Mouse (Mus musculus): Measurements from ENCODE around the gene Ank. TPM values are rescaled to one million over a fixed set of nuclear protein-coding genes. Genes with fewer than 3 reads are reported as not detected.

Ank gene
- polyA plus RNA-seq, 1 experiment from 2014 or later, result 13.9 TPM

DNA sequence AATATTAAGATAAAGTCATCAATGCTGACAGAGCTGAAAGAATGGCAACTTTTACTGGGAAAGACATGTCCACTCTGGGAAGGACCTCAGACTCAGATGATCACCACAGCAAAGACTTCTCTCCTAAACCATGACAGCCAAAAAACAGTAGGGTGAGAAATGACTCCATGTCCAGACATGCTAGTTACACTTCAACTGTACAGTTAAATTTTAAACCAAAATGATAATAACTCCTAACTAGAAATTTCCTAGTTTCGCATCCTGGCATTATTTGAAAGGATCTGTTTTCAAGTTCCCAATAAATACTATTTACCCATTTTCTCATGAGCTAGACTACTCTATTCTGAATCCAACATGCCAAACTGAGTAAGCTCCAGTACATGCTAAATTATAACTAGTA, 159.8 kb downstream of the Ank start:
- Histone ChIP-seq H3K4me2 (ENCODE audit: low read length) (no peak overlapping the region), H3K36me3 (ENCODE audit: control insufficient read depth, insufficient read depth, low read length) (peaks cover 20% of the 10 kb centered on the region; the same call in 1 of the 2 replicates), H3K9me3 (replicated peaks; ENCODE audit: control insufficient read depth, low read length) (no peaks in the 10 kb centered on the region), H3K4me1 (ENCODE audit: control insufficient read depth, insufficient read depth, low read length) (peaks cover 15% of the 10 kb centered on the region), H3K9ac (ENCODE audit: low read length) (no peak overlapping the region), H3K4me3 (ENCODE audit: low read depth, low read length) (no peak overlapping the region), H3K27me3 (replicated peaks; ENCODE audit: control insufficient read depth, insufficient read depth, low read length) (no peaks in the 10 kb centered on the region), H3K27ac (ENCODE audit: low read depth, low read length) (no peak overlapping the region)
- ATAC-seq (no peak), DNase-seq (ENCODE audit: low spot score) (no peak)
- 91% methylated on average over 1 of the region's 1 CpGs for WGBS

DNA sequence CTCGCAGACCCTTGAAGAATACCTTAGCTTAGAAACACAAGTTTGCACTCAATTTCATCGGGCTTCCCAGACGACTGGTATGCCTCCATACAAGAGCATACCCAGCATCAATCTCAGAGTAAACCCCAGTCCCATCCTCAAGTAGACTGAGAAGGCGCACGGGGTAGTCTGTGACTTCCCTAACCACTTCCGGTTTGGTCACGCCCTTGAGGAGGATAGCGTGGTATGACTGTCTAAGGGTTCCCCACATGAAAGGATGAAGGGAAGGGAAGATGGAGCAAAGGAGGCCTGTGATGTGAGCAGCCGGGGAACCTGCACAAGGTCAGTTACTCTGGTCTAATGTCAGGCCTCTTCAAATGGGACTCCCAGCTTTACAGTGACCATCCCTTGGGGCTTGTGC, 161.3 kb downstream of the Ank start:
- no peak overlapping the region for H3K4me3 ChIP-seq (ENCODE audit: low read depth, low read length)
- H3K36me3 ChIP-seq (ENCODE audit: control insufficient read depth, insufficient read depth, low read length), result peaks cover 15% of the 10 kb centered on the region; the same call in 1 of the 2 replicates
- H3K4me1 ChIP-seq (ENCODE audit: control insufficient read depth, insufficient read depth, low read length), result peaks cover 15% of the 10 kb centered on the region
- H3K9me3 ChIP-seq (replicated peaks; ENCODE audit: control insufficient read depth, low read length), result no peaks in the 10 kb centered on the region
- 90% methylated on average over 9 of the region's 9 CpGs for WGBS
- H3K27ac ChIP-seq (ENCODE audit: low read depth, low read length), result no peak overlapping the region
- DNase-seq (ENCODE audit: low spot score), result no peak
- no peak overlapping the region for H3K4me2 ChIP-seq (ENCODE audit: low read length)
- no peak for ATAC-seq
- H3K27me3 ChIP-seq (replicated peaks; ENCODE audit: control insufficient read depth, insufficient read depth, low read length), result no peaks in the 10 kb centered on the region
- no peak overlapping the region; the same call in 1 of the 2 replicates for H3K9ac ChIP-seq (ENCODE audit: low read length)

DNA sequence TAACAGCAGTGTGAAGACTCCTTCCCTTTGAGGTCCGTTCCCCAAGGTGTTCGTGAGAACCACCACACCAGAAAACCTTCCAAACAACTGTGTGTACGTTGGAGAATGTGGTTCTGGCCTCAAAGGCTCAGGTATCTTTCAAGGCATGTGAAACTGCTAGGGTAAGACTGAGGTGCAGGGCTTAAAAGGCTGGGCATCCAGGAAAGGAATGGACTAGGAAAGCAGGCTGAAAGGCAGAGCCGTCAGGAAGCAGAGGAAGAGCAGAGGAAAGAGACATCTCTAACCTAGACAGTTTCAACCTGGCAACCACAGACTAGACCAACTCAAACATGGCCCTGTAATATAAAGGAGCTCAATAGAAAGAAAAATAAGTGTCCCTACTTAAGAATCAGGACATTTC, 162.6 kb downstream of the Ank start:
- WGBS, result 60% methylated on average over 4 of the region's 4 CpGs
- H3K4me3 ChIP-seq (ENCODE audit: low read depth, low read length), result peak overlapping the region; percentile 84; the same call in 1 of the 2 replicates

DNA sequence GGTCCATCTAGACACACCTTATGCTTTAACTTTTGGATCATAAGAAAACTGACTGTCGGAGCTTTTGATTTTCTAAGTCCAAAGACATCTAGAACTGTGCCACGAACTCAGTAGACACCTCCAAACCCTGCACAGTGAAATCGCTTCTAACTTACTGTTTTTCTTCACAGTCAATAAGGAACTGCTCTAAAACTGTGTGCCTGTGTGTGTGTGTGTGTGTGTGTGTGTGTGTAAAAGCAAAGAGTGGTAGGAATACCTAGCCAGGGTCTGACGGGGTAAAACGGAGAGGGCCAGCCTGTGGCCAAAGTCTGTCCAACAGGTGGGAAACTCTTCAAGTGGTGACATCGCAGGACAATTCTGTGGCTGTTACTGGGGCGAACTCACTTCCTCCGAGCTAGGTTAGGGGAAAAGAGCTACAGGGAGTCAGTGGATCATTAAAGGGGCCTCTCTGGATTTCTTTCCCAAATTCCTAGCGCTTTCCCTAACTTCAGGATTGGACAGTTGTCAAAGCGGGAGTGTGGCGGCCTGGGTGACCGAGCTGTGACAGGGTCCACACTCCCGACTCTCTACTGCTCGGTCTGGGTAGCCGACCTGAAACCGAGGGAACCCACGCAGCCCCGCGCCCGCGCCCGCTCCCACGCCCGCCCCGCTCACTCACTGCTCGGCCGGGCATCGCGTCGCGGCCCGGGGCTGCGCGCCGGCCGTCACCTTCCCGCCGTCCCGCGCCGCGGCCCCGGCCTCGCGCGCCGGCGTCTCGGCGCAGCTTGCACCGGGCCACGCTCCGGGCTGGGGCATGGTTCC, 163.5 kb downstream of the Ank start:
- Histone ChIP-seq H3K9ac (ENCODE audit: low read length) (peak overlapping the region; percentile 78), H3K9me3 (replicated peaks; ENCODE audit: control insufficient read depth, low read length) (no peaks in the 10 kb centered on the region), H3K4me3 (ENCODE audit: low read depth, low read length) (peak overlapping the region; percentile 84), H3K4me2 (ENCODE audit: low read length) (peak overlapping the region; percentile 85), H3K36me3 (ENCODE audit: control insufficient read depth, insufficient read depth, low read length) (peaks cover 14% of the 10 kb centered on the region; the same call in 1 of the 2 replicates), H3K4me1 (ENCODE audit: control insufficient read depth, insufficient read depth, low read length) (peaks cover 15% of the 10 kb centered on the region), H3K27ac (ENCODE audit: low read depth, low read length) (peak overlapping the region; percentile 58), H3K27me3 (replicated peaks; ENCODE audit: control insufficient read depth, insufficient read depth, low read length) (no peaks in the 10 kb centered on the region)
- ATAC-seq (peak; percentile 78), DNase-seq (ENCODE audit: low spot score) (peak; percentile 16)
- WGBS, result under 1% methylated on average over 51 of the region's 53 CpGs

More for the DNA sequence above, 162.6 kb downstream of the Ank start:
- no peak for DNase-seq (ENCODE audit: low spot score)
- peak overlapping the region; percentile 85 for H3K4me2 ChIP-seq (ENCODE audit: low read length)
- H3K27me3 ChIP-seq (replicated peaks; ENCODE audit: control insufficient read depth, insufficient read depth, low read length), result no peaks in the 10 kb centered on the region
- peaks cover 15% of the 10 kb centered on the region for H3K4me1 ChIP-seq (ENCODE audit: control insufficient read depth, insufficient read depth, low read length)
- H3K9ac ChIP-seq (ENCODE audit: low read length), result peak overlapping the region; percentile 21; the same call in 1 of the 2 replicates
- H3K36me3 ChIP-seq (ENCODE audit: control insufficient read depth, insufficient read depth, low read length), result peaks cover 14% of the 10 kb centered on the region; the same call in 1 of the 2 replicates
- no peaks in the 10 kb centered on the region for H3K9me3 ChIP-seq (replicated peaks; ENCODE audit: control insufficient read depth, low read length)
- no peak for ATAC-seq
- no peak overlapping the region for H3K27ac ChIP-seq (ENCODE audit: low read depth, low read length)

DNA sequence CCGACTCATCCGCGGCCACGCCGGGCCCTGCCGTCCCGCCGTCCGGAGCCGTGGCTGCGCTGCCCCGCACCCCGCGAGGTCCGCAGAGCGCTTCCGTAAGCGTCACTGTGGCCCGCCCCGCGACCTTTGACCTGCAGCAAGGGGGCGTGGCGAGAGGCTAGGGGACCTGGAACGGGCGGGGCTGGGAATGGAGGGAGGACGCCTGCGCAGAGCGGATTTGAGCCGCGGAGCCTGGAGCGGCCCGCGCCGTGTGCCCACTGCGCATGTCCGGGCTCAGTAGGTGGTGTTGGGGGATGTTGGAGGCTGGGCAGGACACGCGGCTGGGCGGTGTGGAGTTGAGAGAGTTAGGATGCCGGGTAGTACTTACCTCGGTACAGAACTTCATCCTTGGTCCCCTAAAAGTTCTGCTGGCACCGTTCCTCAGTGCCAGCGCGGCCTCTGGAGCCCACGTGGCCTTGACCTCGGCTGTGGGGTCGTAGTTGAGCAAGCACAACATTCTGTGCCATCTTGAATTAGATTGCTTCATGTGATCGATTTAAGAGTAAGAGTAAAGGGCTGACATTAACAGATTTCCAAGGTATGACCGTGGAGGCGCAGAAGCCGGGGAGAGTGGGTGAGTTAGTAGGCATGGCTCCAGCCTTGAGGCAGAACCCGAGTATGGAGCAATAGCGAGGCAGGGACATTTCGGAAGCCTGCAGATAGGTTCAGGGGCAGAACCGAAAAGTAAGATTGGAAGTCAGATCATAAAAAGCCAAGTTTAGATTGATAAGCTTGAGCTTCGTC, 164.3 kb downstream of the Ank start, which contains the start of gene Otulin:
Gene Otulin (minus strand): TSS at position 93 of the 783 bp plus-strand sequence.
- WGBS, result 6% methylated on average over 56 of the region's 56 CpGs
- Histone ChIP-seq H3K27ac (ENCODE audit: low read depth, low read length) (peak within 1 kb of the TSS; percentile 58), H3K27me3 (replicated peaks; ENCODE audit: control insufficient read depth, insufficient read depth, low read length) (no peaks in the 10 kb centered on the region), H3K4me3 (ENCODE audit: low read depth, low read length) (peak within 1 kb of the TSS; percentile 84), H3K9me3 (replicated peaks; ENCODE audit: control insufficient read depth, low read length) (no peaks in the 10 kb centered on the region), H3K4me1 (ENCODE audit: control insufficient read depth, insufficient read depth, low read length) (peaks cover 15% of the 10 kb centered on the region), H3K4me2 (ENCODE audit: low read length) (peak within 1 kb of the TSS; percentile 85), H3K9ac (ENCODE audit: low read length) (peak within 1 kb of the TSS; percentile 78), H3K36me3 (ENCODE audit: control insufficient read depth, insufficient read depth, low read length) (peaks cover 9% of the 10 kb centered on the region; the same call in 1 of the 2 replicates)
- DNase-seq (ENCODE audit: low spot score) (peak; percentile 98), ATAC-seq (peak; percentile 98)

DNA sequence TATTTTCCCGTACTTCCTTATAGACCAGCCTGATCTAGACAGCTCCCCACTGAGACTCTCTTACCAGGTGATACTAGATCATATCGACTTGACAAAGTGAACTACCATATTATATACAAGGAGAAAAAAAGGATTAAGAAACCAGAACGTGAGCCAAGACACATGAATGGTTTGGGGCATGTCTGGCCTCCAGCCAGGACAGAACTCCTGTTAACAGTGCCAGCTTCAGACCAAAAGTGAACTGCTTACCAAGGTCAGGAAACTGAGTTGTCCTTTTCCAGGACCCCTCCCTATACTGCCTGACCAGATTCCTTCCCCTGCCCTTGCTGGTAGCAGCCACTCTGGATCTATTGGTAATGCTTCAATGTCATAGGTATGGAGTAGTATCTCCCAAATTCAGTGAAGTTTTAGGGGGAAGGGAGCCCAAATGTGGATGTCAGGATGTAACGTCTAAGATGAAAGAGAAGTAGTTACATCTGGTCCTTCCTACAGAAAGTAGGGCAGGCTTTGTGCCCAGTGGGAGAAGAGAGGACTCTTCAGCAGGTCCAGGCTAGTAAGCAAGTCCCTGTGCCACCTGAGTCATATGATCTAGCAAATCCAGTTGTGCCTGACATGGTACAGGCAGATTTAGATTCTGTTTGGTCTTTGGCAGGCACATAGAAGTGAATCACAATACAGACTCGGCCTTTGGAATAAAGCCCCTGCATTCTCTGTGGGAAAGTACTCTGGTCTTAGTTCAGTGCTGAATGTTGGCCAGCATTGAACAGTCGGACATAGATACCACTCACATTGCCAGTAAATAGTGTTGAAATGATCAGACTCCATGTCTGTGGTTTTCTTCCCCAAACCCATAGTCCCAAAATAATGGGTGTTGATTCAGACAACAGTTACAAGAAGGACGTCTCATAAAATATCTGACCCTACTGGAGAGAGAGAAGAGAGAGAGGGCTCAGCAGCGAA, 167.7 kb downstream of the Ank start:
- Histone ChIP-seq H3K36me3 (ENCODE audit: control insufficient read depth, insufficient read depth, low read length) (no peaks in the 10 kb centered on the region), H3K9ac (ENCODE audit: low read length) (no peak overlapping the region), H3K9me3 (replicated peaks; ENCODE audit: control insufficient read depth, low read length) (no peaks in the 10 kb centered on the region), H3K4me1 (ENCODE audit: control insufficient read depth, insufficient read depth, low read length) (peaks cover 7% of the 10 kb centered on the region), H3K4me3 (ENCODE audit: low read depth, low read length) (no peak overlapping the region), H3K27me3 (replicated peaks; ENCODE audit: control insufficient read depth, insufficient read depth, low read length) (no peaks in the 10 kb centered on the region), H3K27ac (ENCODE audit: low read depth, low read length) (no peak overlapping the region), H3K4me2 (ENCODE audit: low read length) (no peak overlapping the region)
- DNase-seq (ENCODE audit: low spot score), result no peak
- no peak for ATAC-seq
- 70% methylated on average over 8 of the region's 8 CpGs for WGBS

DNA sequence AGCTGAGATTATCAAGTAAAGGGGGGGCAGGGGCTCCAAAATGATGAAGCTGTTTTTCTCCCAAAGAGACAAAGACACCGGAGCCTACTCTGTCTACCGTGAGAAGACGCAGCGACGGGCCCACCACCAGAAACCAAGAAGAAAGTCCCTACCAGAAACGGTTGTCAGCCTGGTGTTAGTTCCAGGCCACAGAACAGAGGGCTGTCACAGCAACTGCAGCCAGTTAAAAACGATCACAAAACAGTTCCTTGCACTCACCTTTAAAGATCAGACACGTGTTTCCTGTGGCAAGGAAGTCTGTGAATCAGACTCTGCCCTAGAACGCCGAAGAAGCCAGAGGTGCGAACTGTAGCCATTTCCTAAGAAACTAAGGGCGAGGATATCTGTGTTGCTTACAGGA, 174.7 kb downstream of the Ank start:
- Histone ChIP-seq H3K4me3 (ENCODE audit: low read depth, low read length) (no peak overlapping the region), H3K9me3 (replicated peaks; ENCODE audit: control insufficient read depth, low read length) (no peaks in the 10 kb centered on the region), H3K9ac (ENCODE audit: low read length) (no peak overlapping the region), H3K4me1 (ENCODE audit: control insufficient read depth, insufficient read depth, low read length) (no peaks in the 10 kb centered on the region), H3K27me3 (replicated peaks; ENCODE audit: control insufficient read depth, insufficient read depth, low read length) (no peaks in the 10 kb centered on the region), H3K36me3 (ENCODE audit: control insufficient read depth, insufficient read depth, low read length) (no peaks in the 10 kb centered on the region), H3K27ac (ENCODE audit: low read depth, low read length) (no peak overlapping the region), H3K4me2 (ENCODE audit: low read length) (no peak overlapping the region)
- 79% methylated on average over 12 of the region's 12 CpGs for WGBS
- DNase-seq (ENCODE audit: low spot score) (no peak), ATAC-seq (no peak)

DNA sequence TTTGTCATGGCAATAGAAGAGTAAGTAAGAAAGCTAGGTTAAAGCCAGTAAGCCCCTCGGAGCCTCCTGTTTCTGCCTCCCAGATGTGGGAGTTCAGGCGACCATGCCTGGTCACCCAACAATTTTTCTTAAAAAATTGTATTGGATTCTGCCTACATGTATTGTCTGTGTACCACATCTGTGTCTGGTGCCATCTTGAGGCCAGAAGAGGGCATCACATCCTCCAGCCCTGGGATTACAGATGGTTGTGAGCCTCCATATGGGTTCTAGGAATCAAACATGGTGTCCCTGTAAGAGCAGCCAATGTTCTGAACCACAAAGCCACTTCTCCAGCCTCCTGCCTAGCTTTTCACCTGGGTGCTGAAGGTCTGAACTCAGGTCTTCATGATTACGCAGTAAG, 176.4 kb downstream of the Ank start:
- Histone ChIP-seq H3K9me3 (replicated peaks; ENCODE audit: control insufficient read depth, low read length) (no peaks in the 10 kb centered on the region), H3K27ac (ENCODE audit: low read depth, low read length) (no peak overlapping the region), H3K4me2 (ENCODE audit: low read length) (no peak overlapping the region), H3K4me1 (ENCODE audit: control insufficient read depth, insufficient read depth, low read length) (no peaks in the 10 kb centered on the region), H3K27me3 (replicated peaks; ENCODE audit: control insufficient read depth, insufficient read depth, low read length) (no peaks in the 10 kb centered on the region), H3K36me3 (ENCODE audit: control insufficient read depth, insufficient read depth, low read length) (no peaks in the 10 kb centered on the region), H3K4me3 (ENCODE audit: low read depth, low read length) (no peak overlapping the region), H3K9ac (ENCODE audit: low read length) (no peak overlapping the region)
- no peak for ATAC-seq
- DNase-seq (ENCODE audit: low spot score), result no peak
- WGBS, result 87% methylated on average over 3 of the region's 3 CpGs

All from forebrain, embryonic 14.5 days (tissue).